Mouse (Mus musculus) embryonic facial prominence, embryonic 11.5 days (tissue): ENCODE measurements around the gene Yipf2. TPM values are rescaled to one million over a fixed set of nuclear protein-coding genes. Genes with fewer than 3 reads are reported as not detected.

Experiments
- ATAC-seq: fragments of 200-750 bp; cut with Nextera tagmentation; replicated peaks from 2 replicates; pipeline ENCODE4 v1.8.0; 2017; ENCODE audit warnings: low read depth; ENCODE audit not compliant: insufficient number of reproducible peaks, low FRiP score, low TSS enrichment
- DNase-seq: peaks from one replicate; pipeline ENCODE4 v3.0.0-alpha.2; 2015; ENCODE audit warnings: low spot score
- H3K27ac ChIP-seq: fragments of 300-500 bp; sonication (generic); replicated peaks from 2 replicates; pipeline ENCODE4 v1.5.1; 2014; ENCODE audit warnings: mild to moderate bottlenecking, low read depth, low read length, control low read depth
- H3K27me3 ChIP-seq: fragments of 300-500 bp; sonication (generic); 2 replicates; pipeline ENCODE4 v1.6.1; 2014; ENCODE audit warnings: mild to moderate bottlenecking, low read length, moderate library complexity, mixed read lengths; ENCODE audit not compliant: control insufficient read depth, insufficient read depth
- H3K36me3 ChIP-seq: fragments of 300-500 bp; sonication (generic); replicated peaks from 2 replicates; pipeline ENCODE4 v1.6.1; 2014; ENCODE audit warnings: low read depth, mild to moderate bottlenecking, low read length, moderate library complexity, mixed read lengths; ENCODE audit not compliant: control insufficient read depth, insufficient read depth
- H3K4me1 ChIP-seq: fragments of 300-500 bp; sonication (generic); 2 replicates; pipeline ENCODE4 v1.6.1; 2014; ENCODE audit warnings: low read length, mixed read lengths; ENCODE audit not compliant: control insufficient read depth, insufficient read depth
- H3K4me2 ChIP-seq: fragments of 300-500 bp; sonication (generic); 2 replicates; pipeline ENCODE4 v1.6.1; 2014; ENCODE audit warnings: low read depth, mild to moderate bottlenecking, control low read depth, low read length, moderate library complexity
- H3K4me3 ChIP-seq: fragments of 300-500 bp; sonication (generic); 2 replicates; pipeline ENCODE4 v1.5.1; 2014; ENCODE audit warnings: low read depth, low read length, control low read depth
- H3K9ac ChIP-seq: fragments of 300-500 bp; sonication (generic); replicated peaks from 2 replicates; pipeline ENCODE4 v1.6.1; 2014; ENCODE audit warnings: mild to moderate bottlenecking, control low read depth, low read length
- H3K9me3 ChIP-seq: fragments of 300-500 bp; sonication (generic); replicated peaks from 2 replicates; pipeline ENCODE4 v1.6.1; 2016; ENCODE audit warnings: mild to moderate bottlenecking, low read length, inconsistent platforms, mixed read lengths; ENCODE audit not compliant: control insufficient read depth
- WGBS: fragments of 180-500 bp; shearing (Covaris S2); extraction: QIAGEN DNeasy Blood & Tissue Kit; methylation state at CpG from one replicate; pipeline ENCODE4 v1.1.7; 2014; 5-methylcytosine and 5-hydroxymethylcytosine counted together
- microRNA counts: library from miRNA; unstranded; fragments of <30 nt; microRNA quantifications from one replicate; lab custom pipeline; 2016
- microRNA-seq: library from miRNA; unstranded; fragments of <30 nt; microRNA quantifications from one replicate; pipeline ENCODE4, GENCODE M21; 2016; ENCODE audit warnings: borderline number of aligned reads
- polyA plus RNA-seq: library from polyadenylated mRNA; unstranded; fragments of >200 nt; fragmentation: Nextera tagmentation; extraction: Ambion mirVana; gene quantifications from 2 replicates; pipeline ENCODE4 v1.2.1, GENCODE M21; 2014

Gene Yipf2
- polyA plus RNA-seq, 1 experiment from 2014 or later, result 13.1 TPM

DNA sequence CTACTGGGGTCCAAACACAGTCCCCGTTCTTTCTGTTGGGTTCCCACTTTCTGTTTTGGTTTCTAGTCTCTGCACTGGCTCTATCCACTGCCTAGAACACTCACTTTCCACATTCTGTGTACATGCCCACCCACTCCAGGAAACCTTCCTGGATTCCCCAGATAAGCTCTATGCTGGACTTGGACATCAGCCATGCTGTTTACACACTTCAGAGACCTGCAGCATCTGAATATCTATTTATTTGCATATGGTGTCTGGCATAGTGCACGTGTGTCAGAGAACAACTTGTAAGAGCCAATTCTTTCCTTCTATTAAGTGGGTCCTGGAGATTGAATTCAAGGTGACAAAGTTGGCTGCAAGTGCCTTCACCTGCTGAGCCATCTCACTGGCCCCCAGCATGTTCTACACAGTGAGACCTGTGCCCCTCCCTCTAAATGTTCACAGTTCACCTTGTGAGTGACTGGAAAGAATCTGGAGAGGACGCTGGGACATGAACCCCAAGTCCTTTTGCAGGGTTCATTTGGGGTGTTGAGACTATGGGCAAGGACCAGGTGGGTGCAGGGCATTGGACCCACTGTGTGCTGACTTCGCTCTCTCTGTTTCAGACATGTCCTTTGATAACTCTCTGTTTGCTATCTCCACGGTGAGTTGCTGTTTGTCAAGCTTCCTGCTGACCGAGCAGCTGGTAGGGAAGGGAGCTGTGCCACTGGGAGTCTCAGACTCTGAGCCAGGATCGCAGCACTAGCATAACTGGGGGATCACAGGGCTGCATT lies 52.5 kb downstream of the Yipf2 start:
- no peaks in the 10 kb centered on the region for H3K27me3 ChIP-seq
- H3K9me3 ChIP-seq, result no peaks in the 10 kb centered on the region
- DNase-seq (no peak), ATAC-seq (no peak)
- no peak overlapping the region for H3K4me3 ChIP-seq
- H3K4me2 ChIP-seq, result no peak overlapping the region
- H3K4me1 ChIP-seq, result no peaks in the 10 kb centered on the region
- no peak overlapping the region for H3K27ac ChIP-seq
- H3K36me3 ChIP-seq, result no peaks in the 10 kb centered on the region
- no peak overlapping the region for H3K9ac ChIP-seq
- WGBS, result 81% methylated on average over 7 of the region's 7 CpGs

MicroRNAs within 50 kb of the gene (microRNA counts, 519-probe panel; counts per million panel counts)
- not detected for microRNA mmu-miR-1946b (lab: Ali Mortazavi, UCI)

Small RNAs within 50 kb of the gene (microRNA-seq; reads per million reads assigned to microRNA genes)
- not detected for gene Mir1946b

Other genes with a start within 250 kb of the Yipf2 start
- 248 and 256 TPM in 2 replicates for gene Ilf3, start 225.0 kb downstream of the Yipf2 start, polyA plus RNA-seq
- gene Qtrt1, start 181.0 kb downstream of the Yipf2 start, polyA plus RNA-seq, result 47.6 and 51.5 TPM in 2 replicates
- 57.1 and 58.0 TPM in 2 replicates for gene Dnm2, start 167.9 kb downstream of the Yipf2 start, polyA plus RNA-seq
- 81.3 and 86.9 TPM in 2 replicates for gene Tmed1, start 82.6 kb downstream of the Yipf2 start, polyA plus RNA-seq
- 1.00 and 1.4 TPM in 2 replicates for gene AB124611, start 66.7 kb downstream of the Yipf2 start, polyA plus RNA-seq
- 62.4 and 64.2 TPM in 2 replicates for gene Carm1, start 45.9 kb downstream of the Yipf2 start, polyA plus RNA-seq
- 51.2 and 52.9 TPM in 2 replicates for gene Timm29, start 106 bp downstream of the Yipf2 start, polyA plus RNA-seq
- 106 and 119 TPM in 2 replicates for gene Smarca4, start 23.3 kb upstream of the Yipf2 start, polyA plus RNA-seq
- 14.7 and 15.0 TPM in 2 replicates for gene Ldlr, start 130.7 kb upstream of the Yipf2 start, polyA plus RNA-seq
- 126 and 132 TPM in 2 replicates for gene Spc24, start 167.5 kb upstream of the Yipf2 start, polyA plus RNA-seq
- 6.1 and 7.6 TPM in 2 replicates for gene Kank2, start 205.9 kb upstream of the Yipf2 start, polyA plus RNA-seq
- 0.25 TPM in 1 of 2 replicates, not detected in the other for gene Angptl8, start 242.7 kb upstream of the Yipf2 start, polyA plus RNA-seq